Mouse (Mus musculus) urinary bladder, postnatal 4 days (tissue): ENCODE measurements around the gene Gm12394.
"Not testable (repeated sequence)": the region's sequence is repeated elsewhere in the genome, so short reads cannot be mapped to it uniquely, and the experiment has no call there.

Experiments
- DNase-seq, 2 experiments: peaks; one replicate each; pipeline ENCODE4 v3.0.0; 2021 to 2022; ENCODE audit warnings: low spot score in 2 of 2

Gm12394 gene

GRCm38 (mm10) chr4:42860483-42860882 is 3.9 kb upstream of the Gm12394 start:
- not testable (repeated sequence) for DNase-seq

GRCm38 (mm10) chr4:42853788-42854187 is 2.8 kb downstream of the Gm12394 start, which contains the start of gene Fam205a1:
Fam205a1 (minus strand) TSS chr4:42853888.
- DNase-seq = not testable (repeated sequence)

- DNase-seq = not testable (repeated sequence)
Measured at GRCm38 (mm10) chr4:42773893-42774292, 82.7 kb downstream of the Gm12394 start, which contains the start of gene Ccl21a. Ccl21a (minus strand) TSS chr4:42773993.

GRCm38 (mm10) chr4:42756477-42756876 is 100.1 kb downstream of the Gm12394 start, which contains the start of gene Ccl19:
Ccl19 (minus strand) TSS chr4:42756577.
- not testable (repeated sequence) for DNase-seq

- DNase-seq = not testable (repeated sequence)
Measured at GRCm38 (mm10) chr4:42735245-42735644, 121.3 kb downstream of the Gm12394 start, which contains the start of gene 4930578G10Rik. 4930578G10Rik (plus strand) TSS chr4:42735545.
